Mouse (Mus musculus): ENCODE results near the gene Daam2. TPM values are rescaled to one million over a fixed set of nuclear protein-coding genes. Genes with fewer than 3 reads are reported as not detected.

Daam2 gene
- polyA plus RNA-seq, 1 experiment, result not detected

- Histone ChIP-seq H3K4me1 (ENCODE audit: control insufficient read depth) (no peaks in the 10 kb centered on the region), H3K9me3 (ENCODE audit: control insufficient read depth, low read length) (no peaks in the 10 kb centered on the region), H3K36me3 (ENCODE audit: control insufficient read depth) (no peaks in the 10 kb centered on the region), H3K4me3 (replicated peaks) (no peak overlapping the region), H3K27me3 (ENCODE audit: control insufficient read depth) (no peaks in the 10 kb centered on the region)
- TF ChIP-seq GATA1 (IDR thresholded peaks at IDR 0.05; ENCODE audit: low read length) (no peak), TAL1 (IDR thresholded peaks at IDR 0.05; ENCODE audit: low read length) (no peak)
Measured at GRCm38 (mm10) chr17:49525911-49526310, 38.2 kb downstream of the Daam2 start.

GRCm38 (mm10) chr17:49524584-49524983 lies 39.6 kb downstream of the Daam2 start:
- Histone ChIP-seq H3K27me3 (ENCODE audit: control insufficient read depth) (no peaks in the 10 kb centered on the region), H3K9me3 (ENCODE audit: control insufficient read depth, low read length) (no peaks in the 10 kb centered on the region)

GRCm38 (mm10) chr17:49522435-49522834 lies 41.7 kb downstream of the Daam2 start:
- Histone ChIP-seq H3K4me3 (replicated peaks) (no peak overlapping the region), H3K9me3 (ENCODE audit: control insufficient read depth, low read length) (no peaks in the 10 kb centered on the region), H3K36me3 (ENCODE audit: control insufficient read depth) (no peaks in the 10 kb centered on the region), H3K27me3 (ENCODE audit: control insufficient read depth) (no peaks in the 10 kb centered on the region), H3K4me1 (ENCODE audit: control insufficient read depth) (no peaks in the 10 kb centered on the region)
- TF ChIP-seq TAL1 (IDR thresholded peaks at IDR 0.05; ENCODE audit: low read length) (no peak), GATA1 (IDR thresholded peaks at IDR 0.05; ENCODE audit: low read length) (no peak)

More at GRCm38 (mm10) chr17:49524584-49524983, 39.6 kb downstream of the Daam2 start:
- H3K4me3 ChIP-seq (replicated peaks), result no peak overlapping the region
- H3K4me1 ChIP-seq (ENCODE audit: control insufficient read depth), result no peaks in the 10 kb centered on the region
- no peaks in the 10 kb centered on the region for H3K36me3 ChIP-seq (ENCODE audit: control insufficient read depth)
- TF ChIP-seq GATA1 (IDR thresholded peaks at IDR 0.05; ENCODE audit: low read length) (no peak), TAL1 (IDR thresholded peaks at IDR 0.05; ENCODE audit: low read length) (no peak)

GRCm38 (mm10) chr17:49522002-49522401 lies 42.1 kb downstream of the Daam2 start:
- Histone ChIP-seq H3K27me3 (ENCODE audit: control insufficient read depth) (no peaks in the 10 kb centered on the region), H3K36me3 (ENCODE audit: control insufficient read depth) (no peaks in the 10 kb centered on the region), H3K4me3 (replicated peaks) (no peak overlapping the region), H3K4me1 (ENCODE audit: control insufficient read depth) (no peaks in the 10 kb centered on the region), H3K9me3 (ENCODE audit: control insufficient read depth, low read length) (no peaks in the 10 kb centered on the region)
- no peak for TF ChIP-seq TAL1 (IDR thresholded peaks at IDR 0.05; ENCODE audit: low read length)
- TF ChIP-seq GATA1 (IDR thresholded peaks at IDR 0.05; ENCODE audit: low read length), result no peak

- no peak for TF ChIP-seq GATA1 (IDR thresholded peaks at IDR 0.05; ENCODE audit: low read length)
- no peak for TF ChIP-seq TAL1 (IDR thresholded peaks at IDR 0.05; ENCODE audit: low read length)
- H3K9me3 ChIP-seq (ENCODE audit: control insufficient read depth, low read length), result no peaks in the 10 kb centered on the region
- no peaks in the 10 kb centered on the region for H3K27me3 ChIP-seq (ENCODE audit: control insufficient read depth)
- no peak overlapping the region for H3K4me3 ChIP-seq (replicated peaks)
- H3K36me3 ChIP-seq (ENCODE audit: control insufficient read depth), result no peaks in the 10 kb centered on the region
- no peaks in the 10 kb centered on the region for H3K4me1 ChIP-seq (ENCODE audit: control insufficient read depth)
Measured at GRCm38 (mm10) chr17:49520674-49521073, 43.5 kb downstream of the Daam2 start.

- no peaks in the 10 kb centered on the region for H3K4me1 ChIP-seq (ENCODE audit: control insufficient read depth)
- no peaks in the 10 kb centered on the region for H3K36me3 ChIP-seq (ENCODE audit: control insufficient read depth)
- no peak overlapping the region for H3K4me3 ChIP-seq (replicated peaks)
- TF ChIP-seq GATA1 (IDR thresholded peaks at IDR 0.05; ENCODE audit: low read length) (no peak), TAL1 (IDR thresholded peaks at IDR 0.05; ENCODE audit: low read length) (no peak)
- H3K9me3 ChIP-seq (ENCODE audit: control insufficient read depth, low read length), result no peaks in the 10 kb centered on the region
- H3K27me3 ChIP-seq (ENCODE audit: control insufficient read depth), result no peaks in the 10 kb centered on the region
Measured at GRCm38 (mm10) chr17:49519576-49520247, 44.4 kb downstream of the Daam2 start.

- Histone ChIP-seq H3K27me3 (ENCODE audit: control insufficient read depth) (no peaks in the 10 kb centered on the region), H3K9me3 (ENCODE audit: control insufficient read depth, low read length) (no peaks in the 10 kb centered on the region), H3K4me1 (ENCODE audit: control insufficient read depth) (no peaks in the 10 kb centered on the region), H3K36me3 (ENCODE audit: control insufficient read depth) (no peaks in the 10 kb centered on the region), H3K4me3 (replicated peaks) (no peak overlapping the region)
- TF ChIP-seq GATA1 (IDR thresholded peaks at IDR 0.05; ENCODE audit: low read length), result no peak
- no peak for TF ChIP-seq TAL1 (IDR thresholded peaks at IDR 0.05; ENCODE audit: low read length)
Measured at GRCm38 (mm10) chr17:49517091-49517490, 47.1 kb downstream of the Daam2 start.

GRCm38 (mm10) chr17:49515678-49516077 lies 48.5 kb downstream of the Daam2 start:
- H3K4me3 ChIP-seq (replicated peaks), result no peak overlapping the region
- no peaks in the 10 kb centered on the region for H3K9me3 ChIP-seq (ENCODE audit: control insufficient read depth, low read length)
- no peak for TF ChIP-seq TAL1 (IDR thresholded peaks at IDR 0.05; ENCODE audit: low read length)
- TF ChIP-seq GATA1 (IDR thresholded peaks at IDR 0.05; ENCODE audit: low read length), result no peak
- no peaks in the 10 kb centered on the region for H3K27me3 ChIP-seq (ENCODE audit: control insufficient read depth)
- H3K36me3 ChIP-seq (ENCODE audit: control insufficient read depth), result no peaks in the 10 kb centered on the region
- no peaks in the 10 kb centered on the region for H3K4me1 ChIP-seq (ENCODE audit: control insufficient read depth)

- H3K4me3 ChIP-seq (replicated peaks), result no peak overlapping the region
- TF ChIP-seq TAL1 (IDR thresholded peaks at IDR 0.05; ENCODE audit: low read length) (no peak), GATA1 (IDR thresholded peaks at IDR 0.05; ENCODE audit: low read length) (no peak)
- no peaks in the 10 kb centered on the region for H3K27me3 ChIP-seq (ENCODE audit: control insufficient read depth)
Measured at GRCm38 (mm10) chr17:49515141-49515540, 49.0 kb downstream of the Daam2 start.

GRCm38 (mm10) chr17:49512671-49513085 lies 51.5 kb downstream of the Daam2 start:
- Histone ChIP-seq H3K9me3 (ENCODE audit: control insufficient read depth, low read length) (no peaks in the 10 kb centered on the region), H3K36me3 (ENCODE audit: control insufficient read depth) (no peaks in the 10 kb centered on the region), H3K27me3 (ENCODE audit: control insufficient read depth) (no peaks in the 10 kb centered on the region), H3K4me1 (ENCODE audit: control insufficient read depth) (no peaks in the 10 kb centered on the region), H3K4me3 (replicated peaks) (no peak overlapping the region)
- TF ChIP-seq GATA1 (IDR thresholded peaks at IDR 0.05; ENCODE audit: low read length), result no peak
- TF ChIP-seq TAL1 (IDR thresholded peaks at IDR 0.05; ENCODE audit: low read length), result no peak

More at GRCm38 (mm10) chr17:49515141-49515540, 49.0 kb downstream of the Daam2 start:
- Histone ChIP-seq H3K4me1 (ENCODE audit: control insufficient read depth) (no peaks in the 10 kb centered on the region), H3K9me3 (ENCODE audit: control insufficient read depth, low read length) (no peaks in the 10 kb centered on the region), H3K36me3 (ENCODE audit: control insufficient read depth) (no peaks in the 10 kb centered on the region)
